Mouse (Mus musculus) MEL (cell line): Measurements from ENCODE around the gene Disp3. TPM values are rescaled to one million over a fixed set of nuclear protein-coding genes. Genes with fewer than 3 reads are reported as not detected.

ENCODE experiments used
- DNase-seq: peaks from one replicate; pipeline ENCODE4 v3.0.0; 2011; ENCODE audit warnings: low read depth, low spot score
- H3K27ac ChIP-seq: 2 replicates; pipeline ENCODE4 v1.5.1; 2012; ENCODE audit warnings: low read depth, mild to moderate bottlenecking, control low read depth, low read length, moderate library complexity; ENCODE audit not compliant: control insufficient read depth
- H3K27me3 ChIP-seq, 2 experiments: fragments of 150-350 bp in 1 of 2; sonication (generic) in 1 of 2; 2 replicates each; pipeline ENCODE4 v1.6.1; 2012; ENCODE audit warnings: low read length in 2 of 2, mild to moderate bottlenecking in 2 of 2, improper control_type of control experiment in 1 of 2, moderate library complexity in 1 of 2; ENCODE audit not compliant: insufficient read depth in 2 of 2, control insufficient read depth in 1 of 2
- H3K36me3 ChIP-seq, 2 experiments: 2 replicates each; pipeline ENCODE4 v1.6.1; 2012 to 2014; ENCODE audit warnings: low read length in 2 of 2, improper control_type of control experiment in 1 of 2, inconsistent platforms in 1 of 2, mild to moderate bottlenecking in 1 of 2; ENCODE audit not compliant: insufficient read depth in 2 of 2, control insufficient read depth in 1 of 2
- H3K4me1 ChIP-seq, 2 experiments: fragments of 150-350 bp in 1 of 2; sonication (generic) in 1 of 2; 2 replicates each; pipeline ENCODE4 v1.6.1; 2012; ENCODE audit warnings: low read length in 2 of 2, improper control_type of control experiment in 1 of 2, mild to moderate bottlenecking in 1 of 2; ENCODE audit not compliant: insufficient read depth in 2 of 2, control insufficient read depth in 1 of 2
- H3K4me3 ChIP-seq, 2 experiments: fragments of 150-350 bp in 1 of 2; sonication (generic) in 1 of 2; 2 replicates each; pipeline ENCODE4 v1.5.1; 2012; ENCODE audit warnings: low read depth in 2 of 2, low read length in 2 of 2, mild to moderate bottlenecking in 2 of 2, moderate library complexity in 2 of 2, control low read depth in 1 of 2, improper control_type of control experiment in 1 of 2; ENCODE audit not compliant: control insufficient read depth in 1 of 2, insufficient read depth in 1 of 2
- H3K79me2 ChIP-seq: 2 replicates; pipeline ENCODE4 v1.6.1; 2012; ENCODE audit warnings: mild to moderate bottlenecking, low read length, moderate library complexity; ENCODE audit not compliant: control insufficient read depth, poor library complexity, insufficient read depth
- H3K9ac ChIP-seq: 2 replicates; pipeline ENCODE4 v1.6.1; 2012; ENCODE audit warnings: low read depth, mild to moderate bottlenecking, control low read depth, low read length, moderate library complexity; ENCODE audit not compliant: control insufficient read depth, poor library complexity, severe bottlenecking
- H3K9me3 ChIP-seq: fragments of 150-350 bp; sonication (generic); replicated peaks from 2 replicates; pipeline ENCODE4 v1.6.1; 2012; ENCODE audit warnings: mild to moderate bottlenecking, low read length, improper control_type of control experiment, moderate library complexity; ENCODE audit not compliant: insufficient read depth
- CTCF ChIP-seq, 3 experiments: IDR thresholded peaks in 2 of 3; conservative IDR thresholded peaks in 1 of 3; 2 replicates each; pipeline ENCODE4 v1.5.1; 2011 to 2012; ENCODE audit warnings: low read length in 3 of 3, low read depth in 2 of 3, mild to moderate bottlenecking in 2 of 3, improper control_type of control experiment in 1 of 3, inconsistent platforms in 1 of 3, mixed read lengths in 1 of 3, moderate library complexity in 1 of 3; ENCODE audit not compliant: control insufficient read depth in 1 of 3, insufficient read depth in 1 of 3, poor library complexity in 1 of 3, severe bottlenecking in 1 of 3
- E2F4 ChIP-seq: IDR thresholded peaks from 2 replicates; pipeline ENCODE4 v1.6.1; 2011; ENCODE audit warnings: low read depth, low read length, improper control_type of control experiment, borderline replicate concordance
- GATA1 ChIP-seq: IDR thresholded peaks from 2 replicates; pipeline ENCODE4 v1.6.1; 2011; ENCODE audit warnings: low read depth, low read length, improper control_type of control experiment
- KAT2A ChIP-seq: conservative IDR thresholded peaks from 2 replicates; pipeline ENCODE4 v1.6.1; 2012; ENCODE audit warnings: low read depth, low read length, improper control_type of control experiment, inconsistent platforms
- MAZ ChIP-seq: IDR thresholded peaks from 2 replicates; pipeline ENCODE4 v1.6.1; 2012; ENCODE audit warnings: low read depth, mild to moderate bottlenecking, inconsistent platforms, low read length, improper control_type of control experiment
- MXI1 ChIP-seq: IDR thresholded peaks from 2 replicates; pipeline ENCODE4 v1.6.1; 2011; ENCODE audit warnings: mild to moderate bottlenecking, low read depth, low read length, improper control_type of control experiment
- POLR2AphosphoS2 ChIP-seq: IDR thresholded peaks from 2 replicates; pipeline ENCODE4 v1.6.1; 2011; ENCODE audit warnings: low read length, improper control_type of control experiment
- RCOR1 ChIP-seq: IDR thresholded peaks from 2 replicates; pipeline ENCODE4 v1.6.1; 2012; ENCODE audit warnings: low read depth, mild to moderate bottlenecking, inconsistent platforms, low read length, improper control_type of control experiment
- SIN3A ChIP-seq: IDR thresholded peaks from 2 replicates; pipeline ENCODE4 v1.6.1; 2012; ENCODE audit warnings: low read length, improper control_type of control experiment, inconsistent platforms
- TAL1 ChIP-seq: IDR thresholded peaks from 2 replicates; pipeline ENCODE4 v1.6.1; 2012; ENCODE audit warnings: mild to moderate bottlenecking, inconsistent platforms, low read length, moderate library complexity, mixed read lengths
- TBP ChIP-seq: IDR thresholded peaks from 2 replicates; pipeline ENCODE4 v1.8.0; 2011; ENCODE audit warnings: low read depth, low read length, improper control_type of control experiment
- ZC3H11A ChIP-seq: IDR thresholded peaks from 2 replicates; pipeline ENCODE4 v1.6.1; 2012; ENCODE audit warnings: low read depth, mild to moderate bottlenecking, inconsistent platforms, low read length, improper control_type of control experiment
- ZKSCAN1 ChIP-seq: IDR thresholded peaks from 2 replicates; pipeline ENCODE4 v1.6.1; 2012; ENCODE audit warnings: low read depth, mild to moderate bottlenecking, inconsistent platforms, low read length, improper control_type of control experiment, moderate library complexity
- ZMIZ1 ChIP-seq: IDR thresholded peaks from 2 replicates; pipeline ENCODE4 v1.6.1; 2012; ENCODE audit warnings: low read depth, mild to moderate bottlenecking, inconsistent platforms, low read length, improper control_type of control experiment, moderate library complexity
- ZNF384 ChIP-seq: IDR thresholded peaks from 2 replicates; pipeline ENCODE4 v1.6.1; 2012; ENCODE audit warnings: low read depth, mild to moderate bottlenecking, inconsistent platforms, low read length, improper control_type of control experiment
- polyA plus RNA-seq, 2 experiments: library from polyadenylated mRNA; stranded (reverse) in 1 of 2; unstranded in 1 of 2; fragments of >175 nt in 1 of 2; fragments of >200 nt in 1 of 2; gene quantifications; 2 replicates each; pipeline versions ENCODE4 v1.2.1 to v1.2.4; 2012; ENCODE audit warnings: low replicate concordance in 2 of 2, low read depth in 1 of 2; ENCODE audit not compliant: insufficient read length in 2 of 2, insufficient read depth in 1 of 2, missing spikeins in 1 of 2
- total RNA-seq: library from RNA; depleted of rRNA; stranded (reverse); fragments of 300-350 nt; gene quantifications from 2 replicates; pipeline ENCODE4 v1.2.3, GENCODE M21; 2012

Disp3 gene
- total and polyA plus RNA-seq, 3 experiments = not detected

- H3K27ac ChIP-seq = no peak overlapping the region
- H3K36me3 ChIP-seq = no peaks in the 10 kb centered on the region
- H3K9me3 ChIP-seq = no peaks in the 10 kb centered on the region
- H3K9ac ChIP-seq = no peak overlapping the region
- TF ChIP-seq GATA1 (no peak), MAZ (no peak), TBP (no peak), SIN3A (no peak), CTCF (IDR thresholded peaks at IDR 0.05 in 2 of 3, conservative IDR thresholded peaks at IDR 0.05 in 1 of 3; ENCODE audit: control insufficient read depth in 1 of 3, insufficient read depth in 1 of 3, low read depth in 2 of 3, low read length in 3 of 3, poor library complexity in 1 of 3, severe bottlenecking in 1 of 3) (no peak), ZMIZ1 (no peak), E2F4 (no peak), ZC3H11A (no peak), MXI1 (no peak), TAL1 (no peak), KAT2A (no peak), RCOR1 (no peak), POLR2AphosphoS2 (no peak), ZNF384 (no peak), ZKSCAN1 (no peak)
- H3K4me3 ChIP-seq = no peak overlapping the region
- H3K79me2 ChIP-seq = no peaks in the 10 kb centered on the region
- no peaks in the 10 kb centered on the region for H3K27me3 ChIP-seq
- DNase-seq = no peak
- H3K4me1 ChIP-seq = no peaks in the 10 kb centered on the region
Measured at GRCm38 (mm10) chr4:148288055-148288549, 337 bp upstream of the Disp3 start.

GRCm38 (mm10) chr4:148287041-148287440 is 724 bp downstream of the Disp3 start:
- no peak for DNase-seq
- H3K9ac ChIP-seq = no peak overlapping the region
- no peaks in the 10 kb centered on the region for H3K27me3 ChIP-seq
- H3K4me3 ChIP-seq = no peak overlapping the region
- no peak overlapping the region for H3K27ac ChIP-seq
- no peak for TF ChIP-seq MAZ
- no peak for TF ChIP-seq KAT2A
- TF ChIP-seq ZNF384 = no peak
- H3K79me2 ChIP-seq = no peaks in the 10 kb centered on the region
- no peaks in the 10 kb centered on the region for H3K36me3 ChIP-seq
- H3K4me1 ChIP-seq = no peaks in the 10 kb centered on the region
- H3K9me3 ChIP-seq = no peaks in the 10 kb centered on the region
